Mouse (Mus musculus) urinary bladder, adult 2 months (tissue): Measurements from ENCODE around the gene Actr5. TPM values are rescaled to one million over a fixed set of nuclear protein-coding genes. Genes with fewer than 3 reads are reported as not detected.
A peak's percentile ranks its signal among the peaks of the same experiment; 100 is the strongest.

Experiments
- DNase-seq: peaks from one replicate; pipeline ENCODE4 v3.0.0; 2022; ENCODE audit warnings: low spot score
- polyA plus RNA-seq: library from polyadenylated mRNA; depleted of rRNA; stranded (reverse); fragments of >200 nt; gene quantifications from 2 replicates; pipeline ENCODE4 v1.2.3, GENCODE M21; 2012; rRNA removed

The Actr5 gene
- polyA plus RNA-seq = 6.6 and 7.4 TPM in 2 replicates

DNA sequence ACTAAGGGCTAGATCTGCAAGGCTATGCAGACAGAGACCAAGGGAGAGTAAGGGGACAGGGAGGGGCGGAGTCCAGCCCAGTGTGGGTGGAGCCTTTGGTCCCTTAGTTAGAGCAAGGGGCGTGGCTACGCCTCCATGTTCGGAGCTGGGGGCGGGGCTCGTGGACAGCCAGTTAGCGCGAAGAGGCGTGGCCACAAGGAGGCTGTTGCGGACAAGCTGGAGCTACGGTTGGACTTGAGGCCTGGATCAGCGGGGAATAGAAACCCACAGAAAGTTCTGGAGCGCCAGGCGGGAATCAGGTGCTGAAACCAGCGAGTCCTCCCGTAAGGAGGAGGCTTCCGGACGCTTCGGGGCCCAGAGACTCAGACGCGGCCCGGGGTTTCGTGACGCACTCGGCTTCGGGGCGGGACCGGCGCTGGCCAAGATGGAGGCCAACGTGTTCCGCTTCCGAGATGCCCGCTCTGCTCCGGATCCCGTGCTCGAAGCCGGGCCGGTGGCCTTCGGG lies at the start of gene Actr5:
Gene Actr5, plus strand, starts transcription at position 171 of the 505 bp plus-strand sequence.
- DNase-seq = peak; percentile 78

DNA sequence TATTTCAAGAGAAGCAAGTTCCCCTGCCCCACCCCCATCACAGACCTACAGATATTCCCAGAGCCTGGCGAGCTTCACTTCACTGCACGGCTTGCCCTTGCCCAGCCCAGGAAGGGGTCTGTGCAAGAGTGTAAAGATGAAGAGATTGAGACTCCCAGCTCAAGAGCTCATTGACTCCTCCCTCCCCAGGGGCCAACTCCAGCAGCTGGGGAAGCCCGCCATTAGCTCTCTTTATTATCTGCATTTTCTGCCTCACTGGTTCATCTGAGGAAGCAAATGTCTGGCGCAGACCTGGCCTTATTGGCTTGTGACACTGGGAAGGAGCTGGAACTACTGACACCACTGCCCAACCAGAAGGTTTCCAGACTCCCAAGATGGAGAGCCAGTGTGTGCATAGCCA lies 44.7 kb upstream of the Actr5 start:
- no peak for DNase-seq

DNA sequence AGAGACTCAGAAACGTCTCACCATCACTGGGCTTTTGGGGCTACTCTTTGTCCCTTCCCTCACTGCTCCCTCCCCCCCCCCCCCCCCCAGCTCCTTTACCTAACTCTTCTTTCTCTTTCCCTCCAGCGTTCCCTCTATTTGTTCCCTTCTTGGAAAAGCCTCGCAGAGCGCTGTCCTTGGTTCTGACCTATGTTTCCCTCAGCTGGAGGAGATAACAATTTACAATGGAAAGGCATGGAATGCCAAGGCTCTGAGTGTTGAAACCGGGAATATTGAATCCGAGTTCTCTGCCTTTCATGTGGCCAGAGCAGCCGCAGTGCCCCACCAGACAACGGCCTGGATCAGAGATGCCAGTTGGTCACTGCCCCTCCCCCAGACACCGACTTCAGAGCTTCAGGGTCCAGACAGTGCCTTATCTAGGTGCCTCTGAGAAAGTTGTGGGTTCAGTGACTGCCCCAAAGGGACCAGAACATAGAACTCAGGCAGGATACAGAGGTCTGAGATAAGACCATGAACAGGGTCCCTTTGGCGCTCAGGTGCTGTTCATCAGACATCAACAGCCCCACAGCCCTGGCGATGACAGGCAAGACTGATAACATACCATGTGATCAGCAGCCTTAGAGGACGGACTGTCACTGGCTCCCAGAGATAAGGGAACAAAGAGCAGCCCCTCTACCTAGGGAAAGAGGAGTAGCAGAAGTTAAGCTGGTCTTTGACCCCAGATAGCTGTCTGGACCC lies 39.9 kb upstream of the Actr5 start:
- DNase-seq = no peak

GRCm38 (mm10) chr2:158588524-158589271 lies 36.0 kb upstream of the Actr5 start:
- DNase-seq = no peak

- no peak for DNase-seq
Observed at GRCm38 (mm10) chr2:158590495-158590894, 34.2 kb upstream of the Actr5 start.

- no peak for DNase-seq
Observed at GRCm38 (mm10) chr2:158591286-158591685, 33.4 kb upstream of the Actr5 start.

GRCm38 (mm10) chr2:158593371-158593770 lies 31.3 kb upstream of the Actr5 start:
- DNase-seq = no peak

DNA sequence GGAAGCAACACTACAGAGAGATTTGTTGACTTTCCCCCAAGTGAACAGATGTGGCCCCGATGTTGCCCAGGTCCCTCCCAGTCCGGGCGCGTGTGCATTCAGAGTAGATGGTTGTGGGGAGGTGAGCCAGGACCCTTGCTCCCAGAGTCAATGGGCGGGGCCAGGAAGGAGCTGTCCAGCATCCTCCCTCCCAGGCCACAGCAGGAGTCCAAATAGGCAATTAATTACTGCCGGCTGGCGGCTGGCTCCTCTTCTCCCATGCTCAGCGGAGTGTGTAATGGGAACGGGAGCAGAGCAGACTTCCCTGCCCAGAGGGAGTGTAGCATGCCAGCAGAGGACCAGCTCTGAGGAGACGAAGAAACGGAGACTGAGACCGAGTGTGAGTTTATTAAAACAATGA lies 29.6 kb upstream of the Actr5 start:
- DNase-seq = no peak

- no peak for DNase-seq
Observed at GRCm38 (mm10) chr2:158595577-158595976, 29.1 kb upstream of the Actr5 start.

DNA sequence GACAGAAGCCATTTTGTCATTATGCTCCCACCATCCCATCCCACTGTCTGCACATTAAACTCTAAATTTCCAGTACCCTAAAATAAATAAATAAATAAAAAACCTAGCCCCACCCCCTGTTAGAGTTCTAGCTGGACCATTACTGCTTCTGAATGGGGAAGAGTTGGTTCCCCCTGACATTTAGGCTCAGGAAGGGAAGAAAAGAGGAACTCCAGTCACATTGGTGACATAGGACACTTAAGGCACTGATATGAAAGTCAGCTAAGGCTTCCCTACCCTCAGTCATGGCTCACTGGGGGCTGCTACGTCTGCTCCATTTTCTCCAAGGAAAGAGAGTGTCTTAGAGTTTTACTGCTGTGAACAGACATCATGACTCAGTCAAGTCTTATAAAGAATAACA lies 27.9 kb upstream of the Actr5 start:
- DNase-seq = no peak

DNA sequence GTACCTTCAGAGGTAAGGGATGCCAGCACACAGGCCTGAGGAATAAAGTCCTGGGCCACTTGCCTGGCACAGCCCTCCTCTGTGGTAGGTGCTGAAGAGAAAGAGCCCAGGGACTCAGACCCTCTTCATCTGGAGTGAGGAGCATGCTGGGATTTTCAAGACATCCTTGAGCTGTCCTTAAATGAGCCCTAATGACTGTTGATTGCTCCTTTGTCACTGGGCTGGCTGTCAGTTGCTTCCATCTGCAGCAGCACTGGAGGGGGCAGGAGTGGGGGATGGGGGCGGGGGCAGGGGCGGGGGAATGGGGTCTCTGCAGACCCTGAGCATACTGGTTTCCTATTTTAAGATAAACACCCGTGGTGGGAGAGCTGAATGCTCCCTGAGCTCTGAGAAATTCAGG lies 24.2 kb upstream of the Actr5 start:
- DNase-seq = no peak

GRCm38 (mm10) chr2:158601326-158601725 lies 23.4 kb upstream of the Actr5 start:
- no peak for DNase-seq

GRCm38 (mm10) chr2:158602663-158603062 lies 22.0 kb upstream of the Actr5 start:
- no peak for DNase-seq

DNA sequence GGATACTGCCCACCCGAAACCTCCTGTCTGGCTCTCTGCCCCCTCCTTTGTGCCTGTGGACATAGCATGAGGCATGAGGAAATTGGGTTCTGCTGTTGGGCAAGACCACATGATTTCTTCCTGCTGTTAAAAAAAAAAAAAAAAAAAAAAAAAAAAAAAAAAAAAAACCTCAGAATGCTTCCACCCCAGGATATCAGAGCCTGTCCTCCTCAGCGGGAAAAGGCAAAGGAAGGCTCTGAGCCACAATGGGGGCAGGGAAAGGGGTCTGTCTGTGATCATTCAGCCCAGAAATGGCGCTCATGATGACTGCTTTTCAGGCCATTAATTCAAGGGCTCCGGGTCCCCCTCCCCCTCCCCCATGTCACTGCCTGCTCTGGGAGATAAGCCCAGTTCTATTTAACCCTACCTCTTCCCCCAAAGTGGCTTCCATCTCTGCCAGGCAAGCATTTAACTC lies 18.1 kb upstream of the Actr5 start:
- no peak for DNase-seq

DNA sequence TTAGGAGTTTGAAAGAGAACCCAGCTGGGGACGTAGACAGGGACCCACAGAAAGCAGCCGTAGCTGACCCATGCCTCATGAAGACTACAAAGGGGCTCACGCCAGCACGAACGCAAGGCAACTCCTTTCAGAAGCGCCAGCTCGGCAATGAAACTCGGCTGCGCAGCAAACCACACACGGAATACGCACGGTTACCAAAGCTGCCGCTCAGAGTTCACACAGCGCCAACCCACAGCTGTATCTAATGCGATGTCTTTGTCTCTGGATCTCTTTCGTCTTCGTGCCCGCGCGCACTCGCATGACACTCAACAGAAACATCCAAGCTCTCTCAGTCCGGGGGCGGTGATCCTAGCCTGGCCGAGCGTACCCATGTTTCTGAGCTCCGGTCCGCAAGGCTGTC lies 15.0 kb upstream of the Actr5 start:
- DNase-seq = no peak

DNA sequence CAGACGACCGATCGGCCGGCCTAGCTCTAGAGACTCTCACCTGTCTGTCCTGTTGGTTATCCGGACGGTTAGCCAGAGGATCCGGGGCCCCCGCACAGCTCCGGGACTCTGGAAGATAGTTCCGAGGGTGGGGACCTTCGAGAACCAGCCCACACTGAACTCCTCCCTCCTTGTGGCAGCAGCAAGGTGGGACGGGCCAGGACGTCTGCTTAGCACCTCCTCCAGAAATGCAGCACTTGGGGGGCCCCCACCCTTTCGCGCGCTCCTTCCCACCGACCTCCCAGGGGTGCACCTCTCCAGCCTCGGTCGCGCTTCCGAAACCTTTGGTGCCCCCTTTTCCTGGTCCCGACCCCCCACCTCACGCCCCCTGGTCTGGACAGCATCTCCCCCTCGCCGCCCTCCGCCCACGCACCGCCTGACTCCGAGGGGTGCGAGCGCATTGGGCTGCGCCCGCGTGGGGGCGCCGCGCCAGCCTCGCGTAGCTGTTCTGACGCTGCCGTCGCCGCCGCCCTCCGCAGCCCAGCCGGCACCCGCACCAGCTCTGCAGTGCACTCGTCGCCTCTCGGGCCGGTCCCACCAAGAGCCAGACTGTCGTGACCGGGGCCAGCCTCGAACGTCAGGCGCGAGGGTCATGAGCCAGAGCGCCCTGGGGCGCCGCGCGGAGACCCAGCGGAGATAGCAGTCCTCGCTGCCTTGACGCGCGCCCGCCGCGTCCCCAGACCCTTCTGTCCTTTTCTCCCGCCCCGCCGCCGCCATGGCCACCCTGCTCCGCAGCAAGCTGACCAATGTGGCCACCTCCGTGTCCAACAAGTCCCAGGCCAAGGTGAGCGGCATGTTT lies 14.0 kb upstream of the Actr5 start, which contains the start of gene Slc32a1:
Gene Slc32a1, plus strand, starts transcription at position 280 of the 838 bp plus-strand sequence.
- no peak for DNase-seq

- DNase-seq = no peak
Observed at GRCm38 (mm10) chr2:158611326-158611719, 13.4 kb upstream of the Actr5 start.

- DNase-seq = no peak
Observed at GRCm38 (mm10) chr2:158611726-158612670, 12.7 kb upstream of the Actr5 start.

DNA sequence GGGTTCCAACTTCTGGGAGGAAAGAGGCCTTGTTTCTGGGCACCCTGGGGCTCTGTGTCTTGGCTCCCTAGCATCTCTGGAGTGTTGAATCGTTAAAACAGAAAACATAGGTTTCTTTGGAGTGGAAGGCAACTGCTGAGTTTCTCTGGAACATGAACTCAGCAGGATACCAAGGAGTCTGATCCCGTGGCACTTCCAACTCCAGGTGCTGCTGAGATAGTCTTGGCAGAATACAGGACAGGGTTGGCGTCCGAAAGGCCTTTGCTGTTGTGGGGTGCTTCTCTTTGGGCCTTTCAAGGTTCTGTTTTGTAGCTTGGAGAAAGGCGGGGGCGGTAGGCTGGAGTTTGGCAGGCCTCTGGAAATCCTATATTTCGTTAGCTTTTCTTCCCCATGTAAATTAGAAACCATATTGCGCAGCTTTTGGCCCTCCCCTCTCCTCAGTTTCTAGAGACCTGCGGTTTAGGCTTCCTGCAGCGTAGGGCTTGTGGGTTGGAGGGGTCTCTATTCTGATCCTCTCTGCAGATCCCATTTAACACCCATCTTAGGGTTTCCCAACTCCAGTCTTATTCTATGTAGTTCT lies 11.9 kb upstream of the Actr5 start:
- no peak for DNase-seq
